Mouse (Mus musculus) CD4-positive, CD25-positive, alpha-beta regulatory T cell, adult 9 weeks (primary cell): Measurements from ENCODE around the gene Tsc22d1. TPM values are rescaled to one million over a fixed set of nuclear protein-coding genes. Genes with fewer than 3 reads are reported as not detected.

Experiments
- polyA plus RNA-seq: library from polyadenylated mRNA; unstranded; fragments of 100-300 nt; shearing (Covaris generic); gene quantifications from one replicate; pipeline ENCODE4 v1.2.1, GENCODE M21; 2017

Tsc22d1 gene
- 6.5 TPM for polyA plus RNA-seq

GRCm38 (mm10) chr14:76414862-76415780, at the start of gene Tsc22d1:
Gene Tsc22d1 (plus strand): TSS chr14:76414961.

GRCm38 (mm10) chr14:76556852-76557208, 142.1 kb downstream of the Tsc22d1 start, which contains the start of gene Serp2:
Gene Serp2 (minus strand): TSS chr14:76556889.

Other genes with a start within 250 kb of the Tsc22d1 start
- gene Serp2, start 141.9 kb downstream of the Tsc22d1 start, polyA plus RNA-seq: 1.3 TPM